Mouse (Mus musculus) stomach, embryonic 14.5 days (tissue): ENCODE results near the gene Tfcp2l1. TPM values are rescaled to one million over a fixed set of nuclear protein-coding genes. Genes with fewer than 3 reads are reported as not detected.

Experiments used
- ATAC-seq: fragments of 200-750 bp; cut with Nextera tagmentation; 2 replicates; pipeline ENCODE4 v1.8.0; 2017; ENCODE audit warnings: low read depth, moderate TSS enrichment; ENCODE audit not compliant: insufficient number of reproducible peaks, insufficient read depth, low FRiP score
- H3K27ac ChIP-seq: fragments of 300-500 bp; sonication (generic); 2 replicates; pipeline ENCODE4 v1.5.1; 2014; ENCODE audit warnings: mild to moderate bottlenecking, low read length, moderate library complexity, mixed read lengths
- H3K27me3 ChIP-seq: fragments of 300-500 bp; sonication (generic); 2 replicates; pipeline ENCODE4 v1.6.1; 2014; ENCODE audit warnings: low read length, control low read depth, mixed read lengths; ENCODE audit not compliant: control insufficient read depth, insufficient read depth
- H3K36me3 ChIP-seq: fragments of 300-500 bp; sonication (generic); 2 replicates; pipeline ENCODE4 v1.6.1; 2014; ENCODE audit warnings: mild to moderate bottlenecking, control low read depth, low read length, moderate library complexity, mixed read lengths; ENCODE audit not compliant: control insufficient read depth, insufficient read depth
- H3K4me1 ChIP-seq: fragments of 300-500 bp; sonication (generic); 2 replicates; pipeline ENCODE4 v1.6.1; 2014; ENCODE audit warnings: low read length, control low read depth, mixed read lengths; ENCODE audit not compliant: control insufficient read depth, insufficient read depth
- H3K4me2 ChIP-seq: fragments of 300-500 bp; sonication (generic); replicated peaks from 2 replicates; pipeline ENCODE4 v1.6.1; 2014; ENCODE audit warnings: low read depth, low read length, control low read depth
- H3K4me3 ChIP-seq: fragments of 300-500 bp; sonication (generic); 2 replicates; pipeline ENCODE4 v1.5.1; 2014; ENCODE audit warnings: low read depth, low read length, control low read depth
- H3K9ac ChIP-seq: fragments of 300-500 bp; sonication (generic); replicated peaks from 2 replicates; pipeline ENCODE4 v1.6.1; 2014; ENCODE audit warnings: low read depth, mild to moderate bottlenecking, control low read depth, low read length, moderate library complexity, mixed read lengths
- H3K9me3 ChIP-seq: fragments of 300-500 bp; sonication (generic); 2 replicates; pipeline ENCODE4 v1.6.1; 2016; ENCODE audit warnings: low read depth, low read length, control low read depth; ENCODE audit not compliant: control insufficient read depth
- WGBS: fragments of 180-500 bp; shearing (Covaris S2); extraction: QIAGEN DNeasy Blood & Tissue Kit; methylation state at CpG from one replicate; pipeline ENCODE4 v1.1.7; 2014; 5-methylcytosine and 5-hydroxymethylcytosine counted together
- polyA plus RNA-seq: library from polyadenylated mRNA; unstranded; fragments of >200 nt; fragmentation: Nextera tagmentation; extraction: Ambion mirVana; gene quantifications from 2 replicates; pipeline ENCODE4 v1.2.1, GENCODE M21; 2014

Tfcp2l1 gene
- polyA plus RNA-seq, 1 experiment from 2014 or later: 1.4 TPM

GRCm38 (mm10) chr1:118699118-118699890, 71.6 kb downstream of the Tfcp2l1 start:
- Histone ChIP-seq H3K9ac (no peak overlapping the region), H3K9me3 (no peaks in the 10 kb centered on the region), H3K27ac (no peak overlapping the region), H3K4me1 (no peaks in the 10 kb centered on the region), H3K4me2 (no peak overlapping the region), H3K36me3 (no peaks in the 10 kb centered on the region), H3K27me3 (no peaks in the 10 kb centered on the region), H3K4me3 (no peak overlapping the region)
- no peak for ATAC-seq
- 55% methylated on average over 6 of the region's 6 CpGs for WGBS

- H3K36me3 ChIP-seq: no peaks in the 10 kb centered on the region
- WGBS: 88% methylated on average over 1 of the region's 1 CpGs
Observed at GRCm38 (mm10) chr1:118699961-118700360, 72.2 kb downstream of the Tfcp2l1 start.

GRCm38 (mm10) chr1:118711606-118712005, 83.9 kb downstream of the Tfcp2l1 start:
- Histone ChIP-seq H3K4me2 (no peak overlapping the region), H3K27ac (no peak overlapping the region), H3K27me3 (no peaks in the 10 kb centered on the region), H3K36me3 (no peaks in the 10 kb centered on the region), H3K9me3 (no peaks in the 10 kb centered on the region), H3K9ac (no peak overlapping the region), H3K4me1 (no peaks in the 10 kb centered on the region), H3K4me3 (no peak overlapping the region)
- ATAC-seq: no peak
- WGBS: 87% methylated on average over 4 of the region's 4 CpGs

More at GRCm38 (mm10) chr1:118699961-118700360, 72.2 kb downstream of the Tfcp2l1 start:
- H3K9me3 ChIP-seq: no peaks in the 10 kb centered on the region
- H3K4me1 ChIP-seq: no peaks in the 10 kb centered on the region
- H3K4me2 ChIP-seq: no peak overlapping the region
- no peak overlapping the region for H3K9ac ChIP-seq
- H3K27me3 ChIP-seq: no peaks in the 10 kb centered on the region
- H3K27ac ChIP-seq: no peak overlapping the region
- no peak for ATAC-seq
- no peak overlapping the region for H3K4me3 ChIP-seq

GRCm38 (mm10) chr1:118716225-118716624, 88.5 kb downstream of the Tfcp2l1 start:
- no peak overlapping the region for H3K9ac ChIP-seq
- no peaks in the 10 kb centered on the region for H3K27me3 ChIP-seq
- WGBS: 70% methylated on average over 1 of the region's 1 CpGs
- no peak for ATAC-seq
- no peak overlapping the region for H3K4me3 ChIP-seq
- H3K4me2 ChIP-seq: no peak overlapping the region
- H3K27ac ChIP-seq: no peak overlapping the region
- no peaks in the 10 kb centered on the region for H3K4me1 ChIP-seq
- H3K36me3 ChIP-seq: no peaks in the 10 kb centered on the region
- no peaks in the 10 kb centered on the region for H3K9me3 ChIP-seq

- Histone ChIP-seq H3K27me3 (no peaks in the 10 kb centered on the region), H3K4me3 (no peak overlapping the region), H3K36me3 (no peaks in the 10 kb centered on the region), H3K4me1 (no peaks in the 10 kb centered on the region), H3K9me3 (no peaks in the 10 kb centered on the region), H3K9ac (no peak overlapping the region), H3K4me2 (no peak overlapping the region), H3K27ac (no peak overlapping the region)
- no peak for ATAC-seq
- 76% methylated on average over 6 of the region's 6 CpGs for WGBS
Observed at GRCm38 (mm10) chr1:118718055-118718454, 90.3 kb downstream of the Tfcp2l1 start.

GRCm38 (mm10) chr1:118719699-118720098, 92.0 kb downstream of the Tfcp2l1 start:
- no peak overlapping the region for H3K27ac ChIP-seq
- H3K4me1 ChIP-seq: no peaks in the 10 kb centered on the region
- no peaks in the 10 kb centered on the region for H3K9me3 ChIP-seq
- no peak overlapping the region for H3K4me3 ChIP-seq
- H3K9ac ChIP-seq: no peak overlapping the region
- 93% methylated on average over 2 of the region's 2 CpGs for WGBS
- no peak overlapping the region for H3K4me2 ChIP-seq
- H3K36me3 ChIP-seq: no peaks in the 10 kb centered on the region
- ATAC-seq: no peak
- H3K27me3 ChIP-seq: no peaks in the 10 kb centered on the region

GRCm38 (mm10) chr1:118720474-118721095, 92.8 kb downstream of the Tfcp2l1 start:
- 42% methylated on average over 8 of the region's 8 CpGs for WGBS

GRCm38 (mm10) chr1:118727075-118727474, 99.3 kb downstream of the Tfcp2l1 start:
- Histone ChIP-seq H3K4me1 (no peaks in the 10 kb centered on the region), H3K9me3 (no peaks in the 10 kb centered on the region), H3K27me3 (no peaks in the 10 kb centered on the region), H3K4me2 (no peak overlapping the region), H3K27ac (no peak overlapping the region), H3K4me3 (no peak overlapping the region), H3K36me3 (no peaks in the 10 kb centered on the region), H3K9ac (no peak overlapping the region)
- ATAC-seq: no peak
- 79% methylated on average over 4 of the region's 4 CpGs for WGBS

More at GRCm38 (mm10) chr1:118720474-118721095, 92.8 kb downstream of the Tfcp2l1 start:
- no peak for ATAC-seq
- Histone ChIP-seq H3K4me3 (no peak overlapping the region), H3K36me3 (no peaks in the 10 kb centered on the region), H3K27ac (no peak overlapping the region), H3K27me3 (no peaks in the 10 kb centered on the region), H3K9ac (no peak overlapping the region), H3K4me2 (no peak overlapping the region), H3K9me3 (no peaks in the 10 kb centered on the region), H3K4me1 (no peaks in the 10 kb centered on the region)
